Mouse (Mus musculus) left cerebral cortex, adult 18-20 months (tissue): ENCODE data around the gene Gm4792. TPM values are rescaled to one million over a fixed set of nuclear protein-coding genes. Genes with fewer than 3 reads are reported as not detected.

Experiments used
- total RNA-seq, 2 experiments: library from RNA; stranded (reverse); gene quantifications; 2 replicates each; pipeline ENCODE4 v1.2.3; 2021

The Gm4792 gene
- total RNA-seq, 2 experiments from 2014 or later = not detected

Other genes with a start within 250 kb of the Gm4792 start
- gene Nr2c1, start 150.7 kb downstream of the Gm4792 start, total RNA-seq = 1 to 10 TPM; 9.3 to 9.5 TPM
- 100 to 1,000 TPM; 249 to 266 TPM for gene Ndufa12, start 100.0 kb downstream of the Gm4792 start, total RNA-seq
- gene Tmcc3, start 13.2 kb upstream of the Gm4792 start, total RNA-seq = 10 to 100 TPM; 21.3 to 31.9 TPM